Mouse (Mus musculus) inflammation-experienced regulatory T-cells, adult 6 months (primary cell): Measurements from ENCODE around the gene Ppif. TPM values are rescaled to one million over a fixed set of nuclear protein-coding genes. Genes with fewer than 3 reads are reported as not detected.

Experiments
- ATAC-seq: one replicate; pipeline ENCODE4 v1.8.0; 2017
- polyA plus RNA-seq, 3 experiments: library from polyadenylated mRNA; unstranded; fragments of 100-300 nt; shearing (Covaris generic); gene quantifications; one replicate each; pipeline ENCODE4 v1.2.1; 2017

Ppif gene
- polyA plus RNA-seq, result 10 to 100 TPM; 19.9 to 30.3 (median 23.0) TPM

DNA sequence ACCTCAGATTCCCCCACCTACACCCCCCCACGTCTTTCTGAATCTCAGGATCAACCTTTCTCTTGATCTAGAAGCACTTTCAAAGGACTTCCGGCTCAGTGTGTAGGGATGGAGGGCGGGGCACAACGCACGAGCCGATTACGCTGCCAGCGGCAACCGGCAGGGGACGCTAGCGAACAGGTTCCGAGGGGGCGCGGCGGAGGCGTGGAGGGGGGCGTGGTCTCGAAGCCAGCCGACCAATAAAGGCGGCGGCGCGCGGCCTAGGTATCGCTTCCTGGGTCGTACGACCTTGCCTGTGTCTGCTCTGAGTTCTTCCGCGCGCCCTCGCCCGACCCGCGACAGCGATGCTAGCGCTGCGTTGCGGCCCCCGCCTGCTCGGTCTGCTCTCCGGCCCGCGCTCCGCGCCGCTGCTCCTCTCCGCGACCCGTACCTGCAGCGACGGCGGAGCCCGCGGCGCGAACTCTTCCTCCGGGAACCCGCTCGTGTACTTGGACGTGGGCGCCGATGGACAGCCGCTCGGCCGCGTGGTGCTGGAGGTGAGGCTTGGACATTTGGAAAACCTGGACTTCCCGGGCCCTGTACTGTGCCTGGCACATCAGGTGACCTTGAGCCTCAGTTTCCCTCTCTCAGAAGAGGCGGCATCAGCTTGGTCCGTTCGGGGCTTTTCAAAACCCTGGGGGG lies at the start of gene Ppif:
Gene Ppif (plus strand): TSS at position 267 of the 681 bp plus-strand sequence.
- ATAC-seq, result peak; percentile 92

DNA sequence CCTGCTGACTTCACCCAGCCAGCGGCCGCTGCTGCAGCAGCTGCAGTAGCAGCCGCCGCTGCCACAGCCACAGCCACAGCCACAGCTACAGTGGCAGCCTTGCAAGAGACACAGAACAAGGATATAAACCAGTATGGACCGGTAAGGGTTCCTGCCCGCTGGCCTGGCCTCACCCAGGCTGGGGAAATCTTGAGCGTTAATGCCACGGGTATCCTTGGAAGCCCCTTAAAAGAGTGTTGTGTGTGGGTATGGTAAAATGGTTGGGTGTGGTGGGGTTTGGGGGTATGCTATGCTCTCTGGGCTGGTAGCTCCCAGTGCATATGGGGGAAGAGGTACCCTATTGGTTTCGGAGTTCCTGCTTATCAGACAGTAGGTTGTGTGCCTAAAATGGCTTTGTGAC lies 48.2 kb upstream of the Ppif start:
- no peak for ATAC-seq

DNA sequence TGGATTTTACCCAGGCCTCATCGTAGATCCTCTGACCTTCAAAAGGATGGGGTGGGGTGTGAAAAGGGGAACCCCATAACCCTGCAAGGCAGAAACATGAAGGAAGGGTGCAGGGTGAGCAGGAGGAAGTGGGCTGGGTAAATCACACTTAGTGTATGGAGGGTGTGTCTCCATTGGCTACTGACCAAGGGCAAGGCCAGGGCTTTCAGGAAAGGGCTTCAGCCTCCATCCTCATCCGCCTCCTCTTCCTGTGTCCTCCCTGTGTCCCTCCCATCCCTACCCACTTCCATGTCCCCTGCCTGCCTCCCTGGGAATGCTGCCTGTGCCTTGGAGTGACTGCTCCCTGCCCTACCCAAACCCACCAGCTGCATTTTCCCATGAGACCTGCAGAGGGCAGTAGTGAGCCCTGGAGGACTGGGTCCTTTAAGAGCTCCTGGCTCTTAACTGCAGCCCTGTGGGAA lies 47.8 kb upstream of the Ppif start:
- ATAC-seq, result peak; percentile 60

DNA sequence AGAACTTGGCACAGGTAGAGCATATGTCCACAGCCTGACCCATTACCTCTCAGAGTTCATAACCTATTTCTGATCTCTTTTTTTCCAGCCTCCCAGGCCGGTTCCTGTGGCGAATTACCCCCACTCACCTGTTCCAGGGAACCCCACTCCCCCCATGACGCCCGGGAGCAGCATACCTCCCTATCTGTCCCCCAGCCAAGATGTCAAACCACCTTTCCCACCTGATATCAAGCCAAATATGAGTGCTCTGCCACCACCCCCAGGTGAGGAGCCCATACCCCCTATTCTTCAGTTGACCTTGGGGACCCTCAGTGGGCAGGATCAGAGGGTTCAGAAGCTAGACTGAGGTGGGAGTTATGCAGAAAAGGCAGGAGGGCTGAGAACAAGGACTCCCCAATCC lies 42.8 kb upstream of the Ppif start:
- ATAC-seq, result no peak

DNA sequence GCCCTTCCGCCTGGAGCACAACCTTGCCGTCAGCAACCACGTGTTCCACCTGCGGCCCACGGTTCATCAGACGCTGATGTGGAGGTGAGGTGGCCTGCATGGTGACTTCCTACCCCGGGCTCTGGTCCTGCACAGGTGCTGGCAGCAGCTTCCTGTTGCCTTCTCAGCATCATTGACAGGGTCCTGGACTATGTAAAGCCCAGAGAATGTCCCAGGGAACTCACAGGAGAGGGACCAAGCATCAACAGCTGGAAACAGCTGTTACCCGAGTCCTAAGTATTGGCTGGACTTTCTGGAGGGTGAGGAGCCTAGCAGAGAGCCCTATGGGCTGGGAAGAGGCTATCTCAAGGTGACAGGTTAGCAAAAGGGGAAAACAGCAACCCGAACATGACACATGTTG lies 42.0 kb upstream of the Ppif start:
- ATAC-seq, result no peak

DNA sequence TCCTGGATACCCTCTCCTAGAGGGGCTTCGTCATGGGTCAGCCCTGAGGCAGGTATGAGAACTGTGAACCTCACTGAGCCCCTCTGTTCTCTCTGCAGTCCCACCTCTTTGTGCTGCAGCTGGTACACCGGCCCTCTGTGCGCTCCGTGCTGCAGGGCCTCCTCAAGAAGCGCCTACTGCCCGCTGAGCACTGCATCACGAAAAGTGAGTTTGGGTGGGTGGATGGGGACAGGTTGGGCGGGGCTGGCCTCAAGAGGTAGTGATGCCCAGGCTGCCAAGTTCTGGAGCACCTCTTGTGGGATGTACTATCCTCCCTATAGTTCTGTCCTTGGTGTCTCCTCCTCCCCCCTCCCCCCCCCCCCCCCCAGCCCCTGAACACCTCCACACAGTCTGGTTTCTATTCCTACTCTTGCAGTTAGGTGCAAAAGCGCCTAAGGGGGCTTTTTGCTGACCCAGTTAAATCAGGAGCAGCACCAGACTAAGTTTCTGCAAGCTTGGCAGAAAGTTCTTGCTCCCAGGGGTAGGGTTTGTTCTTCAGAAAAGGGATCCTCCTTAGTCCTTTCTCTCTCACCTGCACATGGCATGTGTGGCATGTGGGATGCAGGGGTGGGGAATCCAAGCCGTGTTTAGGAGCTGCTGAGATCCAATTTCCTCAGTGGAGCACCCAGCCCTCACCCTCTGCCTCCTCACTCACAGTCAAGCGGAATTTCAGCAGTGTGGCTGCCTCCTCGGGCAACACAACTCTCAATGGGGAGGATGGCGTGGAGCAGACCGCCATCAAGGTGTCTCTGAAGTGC lies 39.4 kb upstream of the Ppif start:
- no peak for ATAC-seq

DNA sequence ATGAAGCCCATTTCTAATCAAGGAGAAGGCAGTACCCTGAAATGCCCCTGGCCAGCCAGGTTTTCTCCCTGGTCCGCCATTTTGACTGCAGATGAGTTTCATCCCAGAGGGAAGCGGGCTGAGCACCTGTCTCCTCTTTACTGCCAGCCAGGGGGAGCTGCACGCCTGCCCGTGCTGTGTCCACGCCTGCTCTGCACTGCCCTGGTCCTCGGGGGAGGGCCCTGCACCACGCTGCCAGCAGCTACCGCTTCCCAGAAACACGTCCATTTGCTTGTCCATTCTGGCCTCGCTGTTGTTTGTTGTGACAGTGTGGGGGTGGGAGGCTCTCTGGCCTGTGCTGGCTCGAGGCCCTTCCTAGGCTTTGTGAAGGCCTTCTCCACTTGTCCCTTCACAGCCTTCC lies 33.3 kb upstream of the Ppif start:
- ATAC-seq, result no peak

DNA sequence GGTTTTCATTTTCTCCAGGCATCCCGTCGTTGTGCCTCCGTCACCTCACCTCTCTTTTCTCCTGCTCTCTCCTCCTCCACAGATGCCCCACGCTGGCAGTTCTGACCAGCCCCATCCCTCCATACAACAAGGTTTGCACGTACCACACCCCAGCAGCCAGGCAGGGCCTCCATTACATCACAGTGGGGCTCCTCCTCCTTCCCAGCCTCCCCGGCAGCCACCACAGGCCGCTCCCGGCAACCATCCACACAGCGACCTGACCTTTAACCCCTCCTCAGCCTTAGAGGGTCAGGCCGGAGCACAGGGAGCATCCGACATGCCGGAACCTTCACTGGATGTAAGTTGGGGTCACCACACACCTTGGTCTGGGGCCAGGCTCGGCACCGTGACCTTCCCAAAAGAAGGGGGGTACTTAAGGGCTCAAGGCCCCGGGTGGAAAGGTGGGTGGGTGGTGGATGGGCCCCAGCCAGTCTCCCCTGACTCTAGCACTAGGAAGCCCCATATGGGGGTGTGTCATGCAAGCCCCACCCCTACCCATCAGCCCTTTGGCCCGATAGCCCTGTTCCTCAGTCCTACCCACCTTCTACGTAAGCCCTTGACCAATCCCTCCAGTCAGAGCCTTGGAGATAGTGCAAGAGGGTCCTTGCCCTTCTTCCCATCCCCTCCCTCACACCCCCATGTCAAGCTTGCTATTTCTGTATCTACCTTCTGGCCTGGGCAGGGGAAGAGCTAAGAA lies 32.6 kb upstream of the Ppif start:
- ATAC-seq, result no peak

DNA sequence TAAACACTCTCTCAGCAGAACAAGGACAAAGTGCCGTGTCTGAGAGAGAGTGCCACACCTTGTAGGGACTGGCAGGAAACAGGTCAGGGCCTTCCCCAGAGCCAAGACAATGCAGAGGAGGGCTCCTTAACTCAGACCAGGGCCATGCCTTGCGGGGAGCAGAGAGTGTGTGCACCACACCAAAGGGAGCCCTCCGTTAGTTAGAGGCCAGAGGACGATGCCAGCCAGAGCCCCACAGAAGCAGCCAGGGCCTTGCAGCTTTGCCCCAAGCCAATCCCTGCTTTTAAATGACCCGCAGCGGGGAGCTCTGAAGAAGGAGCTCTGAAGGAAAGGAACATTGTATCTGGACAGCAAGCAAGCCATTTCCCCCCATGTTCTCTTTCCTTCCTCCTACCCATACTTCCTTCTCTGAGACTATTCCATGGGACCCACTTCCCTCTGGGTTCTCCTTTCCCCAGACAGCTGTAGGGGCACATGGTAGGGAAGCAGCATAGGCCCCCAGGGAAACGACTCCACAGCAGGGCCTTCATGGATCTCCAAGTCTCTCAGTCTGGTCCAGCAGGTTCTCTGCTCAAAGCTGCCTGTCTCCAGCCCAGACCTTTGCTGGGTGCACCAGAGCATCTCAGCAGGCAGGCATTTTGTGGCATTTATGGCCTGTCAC lies 30.2 kb upstream of the Ppif start:
- no peak for ATAC-seq

DNA sequence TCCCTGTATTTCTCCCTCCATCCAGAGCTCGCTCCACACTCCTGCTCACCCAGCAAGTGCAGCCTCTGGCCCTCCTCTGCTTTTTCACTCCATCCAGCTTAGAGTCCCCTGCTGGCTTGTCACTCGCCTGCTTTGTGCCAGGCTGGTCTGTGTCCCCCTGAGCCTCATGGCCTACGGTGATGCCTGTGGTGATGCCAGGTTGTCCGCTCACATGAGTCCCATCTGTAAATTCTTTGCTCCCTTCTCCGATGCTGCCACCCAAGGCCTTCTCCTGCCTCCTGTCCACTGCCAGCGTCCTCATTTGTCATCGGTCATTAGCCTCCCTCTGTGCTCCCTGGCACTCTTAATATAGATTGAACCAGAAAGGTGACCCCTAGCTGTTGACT lies 29.7 kb upstream of the Ppif start:
- no peak for ATAC-seq

DNA sequence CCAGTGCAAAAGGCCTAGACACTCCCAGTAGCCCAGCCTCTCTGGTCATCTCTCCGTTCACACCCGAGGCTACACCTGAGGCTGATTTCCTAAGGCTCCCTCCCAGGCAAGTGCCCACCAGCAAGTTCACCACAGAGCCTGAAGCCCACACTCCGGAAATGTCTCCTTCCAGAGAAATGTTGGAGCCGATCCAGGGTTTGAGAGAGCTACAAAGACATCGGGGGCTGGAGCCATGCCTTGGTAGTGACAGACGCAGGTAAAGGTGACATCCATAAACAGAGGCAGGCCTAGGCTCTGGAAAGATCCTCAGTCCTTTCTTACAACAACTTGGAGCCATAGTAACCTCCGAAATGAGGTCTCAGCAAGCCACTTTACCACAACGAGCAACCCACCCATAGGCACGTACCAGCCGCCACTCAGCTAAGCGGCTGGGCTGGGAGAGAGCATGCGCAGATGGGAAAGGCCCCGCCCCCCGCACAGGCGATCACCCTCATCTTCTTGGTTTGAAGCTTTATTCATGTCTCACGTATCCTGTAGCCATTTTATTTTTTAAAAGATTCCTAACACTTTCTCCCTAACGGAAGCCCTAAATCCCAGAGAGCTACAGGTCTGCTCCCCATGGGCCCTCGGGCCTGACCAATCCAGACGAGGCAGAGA lies 28.5 kb upstream of the Ppif start:
- no peak for ATAC-seq

DNA sequence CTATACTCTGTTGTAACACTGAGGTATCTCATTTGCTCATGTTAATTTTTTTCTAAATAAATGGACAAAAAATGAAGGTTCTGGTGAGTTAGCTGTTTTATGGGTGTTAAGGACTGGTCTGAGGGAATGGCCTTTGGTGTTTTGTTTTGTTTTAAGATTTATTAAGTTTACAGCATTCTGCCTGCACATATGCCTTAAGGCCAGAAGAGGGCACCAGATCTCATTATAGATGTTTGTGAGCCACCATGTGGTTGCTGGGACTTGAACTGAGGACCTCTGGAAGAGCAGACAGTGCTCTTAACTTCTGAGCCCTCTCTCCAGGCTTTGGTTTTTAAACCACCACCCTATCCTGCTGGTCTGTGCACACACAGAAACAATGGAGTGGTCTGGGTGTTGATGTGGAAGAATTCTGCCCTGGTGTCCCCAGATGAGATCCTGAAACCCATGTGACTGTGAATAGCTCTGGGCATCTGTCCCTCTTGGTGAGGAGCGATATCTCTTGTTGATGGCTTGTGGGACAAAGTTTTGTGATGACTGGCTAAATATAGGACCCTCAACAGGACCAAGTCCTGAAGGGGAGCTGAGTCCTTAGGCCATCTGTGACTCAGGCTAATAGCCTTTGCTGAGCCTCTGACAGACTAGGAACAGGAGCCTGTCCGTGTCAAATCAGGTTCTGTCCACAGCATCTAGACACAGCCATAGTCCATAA lies 27.1 kb upstream of the Ppif start:
- ATAC-seq, result no peak

DNA sequence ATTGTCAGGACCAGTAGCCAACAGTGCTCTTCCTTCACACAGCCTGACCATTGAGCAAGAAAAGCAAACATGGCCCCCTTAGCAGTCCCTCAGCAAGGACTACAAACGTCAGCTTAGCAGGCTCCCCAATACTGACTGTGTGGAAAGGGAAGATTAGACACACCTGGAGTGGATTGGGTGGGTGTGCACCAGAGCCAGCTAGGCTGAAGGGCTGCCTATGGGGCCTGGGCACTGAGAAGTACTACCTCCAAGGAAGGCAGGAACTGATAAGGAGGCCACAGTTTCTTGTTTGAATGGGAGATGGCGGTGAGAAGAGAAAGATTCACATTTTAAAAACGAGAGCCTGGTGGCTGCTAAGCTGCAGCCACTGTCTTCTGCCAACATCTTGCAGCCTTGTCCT lies 26.4 kb upstream of the Ppif start:
- ATAC-seq, result no peak

DNA sequence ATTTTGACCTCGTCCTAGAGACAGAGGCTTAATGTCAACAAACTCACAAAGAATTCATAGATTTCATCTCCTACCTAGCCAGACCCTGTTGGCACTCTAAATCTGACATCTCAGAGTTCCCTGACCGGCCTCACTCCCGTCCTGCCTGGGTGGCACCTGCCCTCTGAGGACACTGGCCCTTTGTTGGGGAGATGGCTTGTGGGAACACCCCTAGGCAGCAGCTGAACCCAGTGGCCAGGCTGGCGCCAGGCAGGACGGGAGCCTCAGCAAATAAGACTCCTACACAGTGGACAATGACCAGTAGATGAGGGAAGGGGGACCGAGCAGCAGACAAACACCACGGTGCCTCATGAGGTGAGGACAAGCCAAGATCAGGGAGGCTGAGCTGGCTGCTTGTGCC lies 14.3 kb upstream of the Ppif start:
- ATAC-seq, result no peak

DNA sequence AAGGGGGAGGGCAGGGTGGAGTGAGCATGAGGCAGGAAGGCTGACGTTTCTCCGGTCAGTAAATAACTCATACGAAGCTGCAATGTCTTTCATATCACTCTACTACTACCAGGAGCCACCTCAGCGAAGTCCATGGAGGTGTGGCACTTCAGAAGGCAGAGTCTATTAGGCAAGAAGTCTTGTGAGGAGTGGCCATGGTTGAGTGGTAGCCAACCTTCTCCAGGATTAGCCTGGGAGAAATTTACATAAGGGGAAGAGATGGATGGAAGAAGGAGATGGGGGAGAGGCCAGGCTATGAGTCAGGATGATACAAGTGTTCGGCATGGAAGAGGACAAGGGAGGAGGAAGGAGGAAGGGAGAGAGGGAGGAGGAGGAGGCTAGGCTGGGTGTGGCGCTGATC lies 11.9 kb upstream of the Ppif start:
- no peak for ATAC-seq

DNA sequence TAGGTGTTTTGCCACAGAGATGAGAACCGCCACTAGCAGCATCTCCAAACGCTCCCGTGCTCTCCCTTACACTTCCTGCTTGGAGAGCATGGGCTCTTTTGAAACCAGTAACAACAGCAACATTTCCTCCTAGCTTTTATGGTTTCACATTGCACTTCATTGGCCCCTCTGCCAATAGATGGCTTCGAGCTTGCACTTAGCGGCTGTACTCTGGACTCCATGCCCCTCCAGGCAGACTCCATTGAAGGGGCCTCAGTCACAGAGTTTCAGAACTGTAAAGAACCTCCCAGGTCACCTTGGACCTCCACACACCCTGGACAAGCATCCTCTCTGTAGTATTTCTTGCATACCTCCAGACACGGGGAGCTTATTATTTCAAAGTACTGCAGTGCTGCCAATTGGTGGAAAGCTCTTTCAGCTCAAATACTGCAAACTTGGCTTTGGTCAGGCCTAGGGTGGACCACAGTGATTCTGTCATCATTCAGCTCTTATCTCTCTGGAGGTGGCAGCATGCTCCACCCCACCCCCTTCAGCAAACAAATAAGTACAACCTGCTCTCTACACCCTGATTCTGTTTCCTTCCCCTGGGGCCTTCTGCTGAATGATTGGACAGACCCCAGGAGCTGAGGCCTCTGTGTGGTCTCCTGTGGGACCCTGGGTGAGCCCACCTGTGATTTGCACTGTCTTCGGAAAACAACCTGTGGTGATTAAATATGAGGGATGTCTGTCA lies 7.6 kb upstream of the Ppif start:
- no peak for ATAC-seq

DNA sequence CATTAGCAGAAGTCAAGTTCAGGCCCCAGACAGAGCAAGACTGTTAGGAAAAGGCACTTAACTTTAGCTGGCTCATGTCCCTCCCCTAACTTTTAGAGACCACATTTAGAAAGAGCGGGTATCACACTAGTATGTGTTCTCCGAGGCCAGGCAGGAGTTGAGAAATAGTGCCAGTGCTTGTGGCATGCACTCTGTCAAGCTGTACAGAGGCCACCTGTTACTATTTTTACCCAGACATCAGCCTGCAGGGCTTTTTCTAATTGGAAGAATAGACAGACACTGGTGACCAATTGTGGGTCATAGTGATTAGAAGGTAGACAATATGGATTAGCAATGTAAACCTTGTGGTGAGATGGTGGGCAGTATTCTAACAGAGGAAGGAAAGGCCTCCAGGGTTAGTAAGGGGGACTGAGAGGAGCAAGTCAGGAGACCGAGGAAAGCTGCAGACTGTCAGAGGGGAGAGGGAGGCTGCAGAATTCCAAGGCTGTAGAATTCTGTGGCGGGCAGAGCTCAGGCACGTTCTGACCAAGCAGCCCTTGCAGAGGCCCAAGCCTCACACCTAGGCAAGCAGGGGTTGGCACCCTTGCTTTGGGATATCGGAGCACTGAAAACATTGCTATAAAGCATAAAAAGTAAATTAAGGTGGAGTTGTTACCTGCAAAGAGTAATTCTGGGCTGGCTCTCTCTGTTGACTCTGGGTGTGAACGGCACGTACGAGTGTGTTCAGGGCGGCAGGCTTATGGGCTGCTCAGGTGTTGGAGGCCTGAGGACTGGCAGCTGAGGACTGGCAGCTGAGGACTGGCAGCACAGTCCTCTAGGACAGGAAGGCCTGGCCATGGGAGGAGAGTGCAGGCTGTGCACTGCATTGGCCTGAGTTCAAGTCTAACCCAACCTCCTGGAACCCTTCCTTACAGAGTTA lies 6.7 kb upstream of the Ppif start:
- no peak for ATAC-seq

DNA sequence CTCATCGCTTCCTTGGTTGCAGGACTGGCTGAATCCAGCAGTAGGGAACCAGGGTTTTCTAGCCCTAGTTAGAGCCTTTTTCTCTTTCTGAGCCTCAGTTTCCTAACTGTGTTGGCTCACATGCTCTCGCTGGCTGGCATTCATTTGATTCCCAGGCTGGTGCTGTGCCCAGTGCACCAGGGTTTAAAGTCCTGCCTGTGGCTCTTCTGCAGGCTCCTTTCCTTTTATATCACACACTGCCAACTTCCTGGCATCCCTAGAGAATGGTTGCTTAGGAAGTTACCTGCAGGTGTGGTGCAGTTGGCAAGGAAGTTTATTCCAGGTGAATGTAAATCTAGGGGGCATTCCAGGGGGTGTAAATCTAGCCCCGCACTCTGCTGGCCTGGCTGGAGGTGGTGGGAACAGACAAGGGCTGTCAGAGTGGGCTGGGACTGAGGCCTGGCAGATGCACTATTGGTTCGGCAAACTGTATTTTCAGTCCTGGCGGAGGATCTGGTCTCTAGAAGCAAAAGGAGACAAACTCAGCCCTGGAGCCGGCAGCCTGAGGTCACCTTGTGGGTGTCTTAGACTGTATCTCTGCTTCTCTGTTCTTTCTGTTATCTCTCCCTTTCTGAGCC lies 575 bp upstream of the Ppif start:
- ATAC-seq, result no peak

DNA sequence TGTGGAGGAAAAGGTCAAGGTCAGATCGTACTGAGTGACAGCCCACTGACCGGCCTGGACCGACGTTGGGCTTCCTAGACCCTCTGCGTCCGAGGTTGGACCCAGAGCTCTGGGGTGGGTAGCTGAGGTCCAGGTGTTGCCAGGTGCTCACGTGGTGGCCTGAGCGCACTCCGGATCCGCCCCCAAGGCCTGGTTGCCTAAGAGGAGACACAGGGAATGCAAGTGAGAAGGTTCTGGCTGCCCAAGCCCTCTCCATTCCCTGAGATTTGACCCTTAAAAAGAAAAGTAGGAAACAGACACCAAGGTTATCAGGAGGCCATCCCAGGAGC lies 579 bp downstream of the Ppif start:
- ATAC-seq, result no peak

DNA sequence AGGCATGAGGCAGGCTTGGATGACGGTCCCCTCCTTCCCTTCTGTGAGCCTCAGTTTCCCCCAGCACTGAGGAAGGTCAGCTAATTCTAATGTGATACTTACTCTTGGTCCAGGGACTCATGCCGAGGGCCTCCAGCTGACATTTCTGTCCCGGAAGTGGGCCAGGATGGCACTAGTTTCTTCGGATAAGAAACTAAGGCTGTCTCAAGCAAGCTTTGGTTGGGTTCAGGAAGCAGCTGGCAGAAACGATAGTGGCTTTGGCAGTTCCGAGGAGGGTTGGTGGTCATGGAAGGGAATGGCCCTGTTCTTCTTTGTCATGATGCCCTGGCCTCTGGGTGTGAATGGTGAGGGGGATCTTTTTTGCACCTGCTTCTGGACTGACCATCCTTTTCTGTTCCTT lies 1.1 kb downstream of the Ppif start:
- no peak for ATAC-seq
